Mouse (Mus musculus): Measurements from ENCODE around the gene Nup188. TPM values are rescaled to one million over a fixed set of nuclear protein-coding genes. Genes with fewer than 3 reads are reported as not detected.

Gene Nup188
- polyA plus RNA-seq, 1 experiment from 2014 or later: 65.2 TPM

GRCm38 (mm10) chr2:30345971-30346676, 59.9 kb downstream of the Nup188 start:
- Histone ChIP-seq H3K27me3 (ENCODE audit: poor library complexity, severe bottlenecking) (no peaks in the 10 kb centered on the region), H3K9me3 (no peaks in the 10 kb centered on the region), H3K36me3 (replicated peaks) (peaks cover 99% of the 10 kb centered on the region), H3K27ac (no peak overlapping the region), H3K4me1 (0 out of 2 replicates have a peak, but pooled peaks cover 3% of the 10 kb centered on the region), H3K4me3 (no peak overlapping the region)
- no peak for DNase-seq (ENCODE audit: extremely low spot score, low spot score)
- WGBS: 92% methylated on average over 7 of the region's 7 CpGs

GRCm38 (mm10) chr2:30349196-30349595, 63.0 kb downstream of the Nup188 start:
- no peak overlapping the region for H3K27ac ChIP-seq
- 0 out of 2 replicates have a peak, but pooled peaks cover 3% of the 10 kb centered on the region for H3K4me1 ChIP-seq
- no peaks in the 10 kb centered on the region for H3K9me3 ChIP-seq
- no peaks in the 10 kb centered on the region for H3K27me3 ChIP-seq (ENCODE audit: poor library complexity, severe bottlenecking)
- DNase-seq (ENCODE audit: extremely low spot score, low spot score): no peak
- no peak overlapping the region for H3K4me3 ChIP-seq
- peaks cover 91% of the 10 kb centered on the region for H3K36me3 ChIP-seq (replicated peaks)
- 92% methylated on average over 6 of the region's 6 CpGs for WGBS

- WGBS: 83% methylated on average over 2 of the region's 2 CpGs
- DNase-seq (ENCODE audit: extremely low spot score, low spot score): no peak
- peaks cover 84% of the 10 kb centered on the region for H3K36me3 ChIP-seq (replicated peaks)
Observed at GRCm38 (mm10) chr2:30351149-30351548, 65.0 kb downstream of the Nup188 start.

GRCm38 (mm10) chr2:30355861-30356260, 69.7 kb downstream of the Nup188 start:
- Histone ChIP-seq H3K27me3 (ENCODE audit: poor library complexity, severe bottlenecking) (no peaks in the 10 kb centered on the region; the same call in 1 of the 2 replicates), H3K36me3 (replicated peaks) (peaks cover 37% of the 10 kb centered on the region), H3K27ac (0 out of 2 replicates have a peak overlapping the region, but pooled peaks have one; percentile 5), H3K4me3 (no peak overlapping the region), H3K9me3 (no peaks in the 10 kb centered on the region), H3K4me1 (peaks cover 21% of the 10 kb centered on the region)
- no peak for DNase-seq (ENCODE audit: extremely low spot score, low spot score)
- 74% methylated on average over 4 of the region's 4 CpGs for WGBS

More at GRCm38 (mm10) chr2:30351149-30351548, 65.0 kb downstream of the Nup188 start:
- H3K27me3 ChIP-seq (ENCODE audit: poor library complexity, severe bottlenecking): no peaks in the 10 kb centered on the region
- H3K9me3 ChIP-seq: no peaks in the 10 kb centered on the region
- no peak overlapping the region for H3K27ac ChIP-seq
- 0 out of 2 replicates have a peak, but pooled peaks cover 3% of the 10 kb centered on the region for H3K4me1 ChIP-seq
- H3K4me3 ChIP-seq: no peak overlapping the region

GRCm38 (mm10) chr2:30356266-30356665, 70.1 kb downstream of the Nup188 start:
- Histone ChIP-seq H3K4me3 (no peak overlapping the region), H3K36me3 (replicated peaks) (peaks cover 33% of the 10 kb centered on the region), H3K4me1 (peaks cover 21% of the 10 kb centered on the region), H3K9me3 (no peaks in the 10 kb centered on the region), H3K27ac (no peak overlapping the region), H3K27me3 (ENCODE audit: poor library complexity, severe bottlenecking) (no peaks in the 10 kb centered on the region; the same call in 1 of the 2 replicates)
- 69% methylated on average over 4 of the region's 4 CpGs for WGBS
- no peak for DNase-seq (ENCODE audit: extremely low spot score, low spot score)

- Histone ChIP-seq H3K27me3 (ENCODE audit: poor library complexity, severe bottlenecking) (no peaks in the 10 kb centered on the region; the same call in 1 of the 2 replicates), H3K36me3 (replicated peaks) (peaks cover 33% of the 10 kb centered on the region), H3K4me1 (peaks cover 21% of the 10 kb centered on the region), H3K9me3 (no peaks in the 10 kb centered on the region), H3K27ac (no peak overlapping the region), H3K4me3 (no peak overlapping the region)
- 76% methylated on average over 9 of the region's 9 CpGs for WGBS
- no peak for DNase-seq (ENCODE audit: extremely low spot score, low spot score)
Observed at GRCm38 (mm10) chr2:30356906-30357305, 70.7 kb downstream of the Nup188 start.

- peaks cover 25% of the 10 kb centered on the region for H3K36me3 ChIP-seq (replicated peaks)
- H3K27me3 ChIP-seq (ENCODE audit: poor library complexity, severe bottlenecking): no peaks in the 10 kb centered on the region; the same call in 1 of the 2 replicates
- H3K4me3 ChIP-seq: peak overlapping the region; percentile 84
- peak; percentile 33 for DNase-seq (ENCODE audit: extremely low spot score, low spot score)
- H3K4me1 ChIP-seq: peaks cover 21% of the 10 kb centered on the region
- peak overlapping the region; percentile 88 for H3K27ac ChIP-seq
- no peaks in the 10 kb centered on the region for H3K9me3 ChIP-seq
- WGBS: 65% methylated on average over 8 of the region's 8 CpGs
Observed at GRCm38 (mm10) chr2:30357552-30358510, 71.6 kb downstream of the Nup188 start.

- Histone ChIP-seq H3K27ac (peak within 1 kb of the TSS; percentile 88), H3K36me3 (replicated peaks) (peaks cover 16% of the 10 kb centered on the region), H3K4me1 (peaks cover 21% of the 10 kb centered on the region), H3K9me3 (no peaks in the 10 kb centered on the region), H3K4me3 (peak within 1 kb of the TSS; percentile 84), H3K27me3 (ENCODE audit: poor library complexity, severe bottlenecking) (no peaks in the 10 kb centered on the region; the same call in 1 of the 2 replicates)
- 3% methylated on average over 73 of the region's 73 CpGs for WGBS
- peak; percentile 80 for DNase-seq (ENCODE audit: extremely low spot score, low spot score)
Observed at GRCm38 (mm10) chr2:30358533-30359531, 72.6 kb downstream of the Nup188 start, which contains the start of gene Sh3glb2. Sh3glb2 (minus strand) TSS chr2:30359337.

GRCm38 (mm10) chr2:30360626-30361025, 74.4 kb downstream of the Nup188 start:
- no peak overlapping the region for H3K4me3 ChIP-seq
- peaks cover 34% of the 10 kb centered on the region for H3K4me1 ChIP-seq
- H3K9me3 ChIP-seq: no peaks in the 10 kb centered on the region
- H3K27ac ChIP-seq: no peak overlapping the region
- no peaks in the 10 kb centered on the region; the same call in 1 of the 2 replicates for H3K27me3 ChIP-seq (ENCODE audit: poor library complexity, severe bottlenecking)
- H3K36me3 ChIP-seq (replicated peaks): no peaks in the 10 kb centered on the region
- WGBS: 78% methylated on average over 10 of the region's 10 CpGs
- DNase-seq (ENCODE audit: extremely low spot score, low spot score): no peak

- DNase-seq (ENCODE audit: extremely low spot score, low spot score): no peak
- H3K4me1 ChIP-seq: peaks cover 28% of the 10 kb centered on the region
- no peak overlapping the region for H3K27ac ChIP-seq
- peaks cover 19% of the 10 kb centered on the region for H3K36me3 ChIP-seq (replicated peaks)
- no peaks in the 10 kb centered on the region for H3K9me3 ChIP-seq
- WGBS: 71% methylated on average over 5 of the region's 5 CpGs
- peak overlapping the region; percentile 3; the same call in 1 of the 2 replicates for H3K4me3 ChIP-seq
- H3K27me3 ChIP-seq (ENCODE audit: poor library complexity, severe bottlenecking): no peaks in the 10 kb centered on the region; the same call in 1 of the 2 replicates
Observed at GRCm38 (mm10) chr2:30362865-30363264, 76.7 kb downstream of the Nup188 start.

GRCm38 (mm10) chr2:30363773-30364650, 77.8 kb downstream of the Nup188 start, which contains the start of gene Miga2:
Miga2 (plus strand) TSS chr2:30364233.
- Histone ChIP-seq H3K4me3 (peak within 1 kb of the TSS; percentile 85), H3K27me3 (ENCODE audit: poor library complexity, severe bottlenecking) (no peaks in the 10 kb centered on the region; the same call in 1 of the 2 replicates), H3K9me3 (no peaks in the 10 kb centered on the region), H3K27ac (peak within 1 kb of the TSS; percentile 87), H3K36me3 (replicated peaks) (peaks cover 30% of the 10 kb centered on the region), H3K4me1 (peaks cover 18% of the 10 kb centered on the region)
- peak; percentile 98 for DNase-seq (ENCODE audit: extremely low spot score, low spot score)
- under 1% methylated on average over 54 of the region's 54 CpGs for WGBS

Measured in forebrain, embryonic 10.5 days (tissue).